Mouse (Mus musculus): Measurements from ENCODE around the gene Clmn. TPM values are rescaled to one million over a fixed set of nuclear protein-coding genes. Genes with fewer than 3 reads are reported as not detected.
"Not testable (repeated sequence)": the region's sequence is repeated elsewhere in the genome, so short reads cannot be mapped to it uniquely, and the experiment has no call there.

The Clmn gene
- total RNA-seq, 1 experiment from 2014 or later, result 14.3 TPM

GRCm38 (mm10) chr12:104751814-104752765 lies 112.8 kb downstream of the Clmn start, which contains the start of gene Dicer1:
Gene Dicer1, minus strand, starts transcription at chr12:104751952.
- DNase-seq, result peak; percentile 99

GRCm38 (mm10) chr12:104751331-104751813 lies 113.5 kb downstream of the Clmn start:
- no peak for DNase-seq

DNA sequence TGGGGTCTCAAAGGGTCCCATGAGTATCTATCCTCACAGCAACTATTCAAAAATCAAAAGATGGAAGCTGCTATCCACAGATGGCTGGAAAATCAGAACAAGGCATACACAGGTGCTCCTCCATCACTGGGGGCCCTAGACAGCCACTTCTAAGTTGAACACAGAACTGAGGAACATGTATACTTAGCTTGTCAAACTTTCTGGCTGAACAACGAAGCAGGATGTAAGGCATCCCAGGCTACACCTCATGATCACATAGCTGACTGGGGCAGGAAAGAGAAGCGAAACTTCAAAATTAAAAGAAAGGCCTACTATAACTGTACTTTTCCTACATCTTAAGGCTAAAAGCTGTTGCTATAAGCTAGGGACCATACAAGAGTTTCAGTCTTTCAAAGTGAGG lies 115.9 kb downstream of the Clmn start:
- DNase-seq, result no peak

GRCm38 (mm10) chr12:104747252-104747651 lies 117.6 kb downstream of the Clmn start:
- no peak for DNase-seq

DNA sequence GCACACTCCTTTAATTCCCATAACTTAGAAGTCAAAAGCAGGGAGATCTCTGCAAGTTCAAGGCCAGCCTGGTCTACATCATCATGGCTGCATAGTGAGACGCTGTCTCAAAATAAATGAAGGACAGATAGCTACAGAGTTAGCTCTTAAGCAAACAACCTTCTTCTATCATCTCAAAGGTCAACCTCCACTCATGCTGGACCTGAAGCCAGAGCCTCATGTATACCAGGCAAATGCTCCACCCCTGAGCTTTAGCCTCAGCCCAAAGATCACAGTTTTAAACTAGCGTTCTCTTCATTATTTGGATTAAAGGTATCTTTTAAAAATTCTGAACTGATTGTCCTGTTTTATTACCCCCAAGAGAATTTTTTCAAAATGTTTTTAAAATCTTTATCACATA lies 118.3 kb downstream of the Clmn start:
- no peak for DNase-seq

- DNase-seq, result no peak
Observed at GRCm38 (mm10) chr12:104743687-104744086, 121.2 kb downstream of the Clmn start.

GRCm38 (mm10) chr12:104742247-104742646 lies 122.6 kb downstream of the Clmn start:
- DNase-seq, result no peak

- DNase-seq, result no peak
Observed at GRCm38 (mm10) chr12:104740841-104741787, 123.8 kb downstream of the Clmn start.

DNA sequence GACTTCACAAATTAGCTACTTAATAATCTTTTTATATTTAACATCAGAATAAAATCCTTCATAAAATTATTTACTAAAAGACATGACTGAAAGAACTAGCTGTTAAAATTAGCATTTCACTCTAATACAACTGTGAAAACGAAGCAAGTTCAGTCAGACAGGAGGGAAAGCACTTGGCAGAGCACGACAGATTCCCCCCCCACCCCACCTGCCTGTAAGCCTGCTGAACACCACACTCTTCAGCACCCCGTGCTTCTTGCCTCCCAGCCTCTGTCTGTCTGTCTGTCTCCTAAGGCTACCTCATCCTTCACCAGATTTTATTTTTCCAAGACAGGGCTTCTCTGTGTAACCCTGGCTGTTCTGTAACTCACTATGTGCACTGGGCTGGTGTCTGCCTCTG lies 125.9 kb downstream of the Clmn start:
- DNase-seq, result no peak

DNA sequence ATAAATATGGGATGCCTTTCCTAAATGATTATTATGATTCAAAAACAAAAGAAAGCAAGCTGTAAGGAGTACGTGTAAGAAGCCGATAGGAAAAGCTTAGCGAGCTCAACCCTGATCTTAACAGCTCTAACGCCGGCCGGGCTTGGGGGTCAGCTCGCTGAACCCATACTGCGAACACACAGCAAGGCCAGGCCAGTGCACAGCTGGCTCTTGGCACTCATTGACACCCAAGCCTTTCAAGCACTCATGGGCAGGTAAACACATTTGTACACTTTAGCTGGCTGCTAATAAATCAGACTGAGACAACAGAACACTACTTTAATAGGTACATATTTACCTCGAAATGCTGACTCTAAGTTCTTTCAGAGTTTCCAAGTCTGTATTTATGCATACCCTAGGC lies 126.4 kb downstream of the Clmn start:
- no peak for DNase-seq

GRCm38 (mm10) chr12:104737666-104738065 lies 127.2 kb downstream of the Clmn start:
- DNase-seq, result no peak

DNA sequence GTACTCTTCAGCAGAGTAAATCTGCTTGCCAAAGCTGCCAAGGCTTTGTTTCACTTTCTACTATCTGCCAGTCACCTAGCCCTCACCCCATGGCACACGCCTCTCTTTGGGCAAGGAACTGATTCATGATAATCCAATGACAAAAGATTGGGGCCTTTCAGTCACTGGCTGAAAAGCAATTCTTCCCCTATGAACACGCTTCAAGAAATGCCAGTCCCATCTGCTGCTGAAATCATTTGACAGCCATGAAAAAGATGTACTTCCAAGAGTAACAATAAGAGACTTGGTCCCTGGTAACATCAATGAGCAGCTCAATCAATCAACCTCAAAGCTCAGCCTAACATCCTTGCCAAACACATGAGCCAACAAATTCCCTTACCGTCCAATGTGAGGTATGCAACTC lies 128.9 kb downstream of the Clmn start:
- DNase-seq, result peak; percentile 34

DNA sequence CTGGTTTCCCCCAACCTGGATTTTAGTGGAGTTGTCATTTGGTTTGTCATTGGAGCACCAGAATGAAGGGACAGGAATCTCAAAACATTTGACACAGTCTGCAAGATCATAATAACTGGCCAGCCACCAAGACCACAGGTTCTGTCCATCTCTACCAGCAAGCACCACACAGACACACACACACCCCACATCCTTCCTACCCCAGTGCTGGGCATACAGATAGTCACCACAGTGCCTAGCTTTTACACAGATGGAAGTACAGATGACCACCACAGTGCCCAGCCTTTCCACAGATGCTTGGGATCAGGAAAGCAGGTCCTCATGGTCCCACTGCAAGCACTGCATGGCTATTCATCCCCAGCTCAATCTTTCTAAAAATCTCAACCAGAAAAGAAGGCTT lies 131.7 kb downstream of the Clmn start:
- no peak for DNase-seq

- DNase-seq, result no peak
Observed at GRCm38 (mm10) chr12:104731782-104732181, 133.1 kb downstream of the Clmn start.

DNA sequence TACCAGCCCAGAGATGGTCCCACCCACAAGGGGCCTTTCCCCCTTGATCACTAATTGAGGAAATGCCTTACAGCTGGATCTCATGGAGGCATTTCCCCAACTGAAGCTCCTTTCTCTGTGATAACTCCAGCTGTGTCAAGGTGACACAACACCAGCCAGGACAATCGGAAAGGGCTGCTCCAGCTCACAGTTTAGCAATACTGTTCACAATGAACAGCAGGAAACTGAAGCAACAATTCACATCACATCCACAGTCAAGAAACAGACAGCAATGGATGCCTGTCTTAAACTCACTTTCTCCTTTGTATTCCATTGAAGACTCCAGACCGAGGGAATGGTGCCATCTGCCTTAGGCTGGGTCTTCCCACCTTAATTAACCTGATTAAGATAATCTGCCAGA lies 138.4 kb downstream of the Clmn start:
- DNase-seq, result not testable (repeated sequence)

DNA sequence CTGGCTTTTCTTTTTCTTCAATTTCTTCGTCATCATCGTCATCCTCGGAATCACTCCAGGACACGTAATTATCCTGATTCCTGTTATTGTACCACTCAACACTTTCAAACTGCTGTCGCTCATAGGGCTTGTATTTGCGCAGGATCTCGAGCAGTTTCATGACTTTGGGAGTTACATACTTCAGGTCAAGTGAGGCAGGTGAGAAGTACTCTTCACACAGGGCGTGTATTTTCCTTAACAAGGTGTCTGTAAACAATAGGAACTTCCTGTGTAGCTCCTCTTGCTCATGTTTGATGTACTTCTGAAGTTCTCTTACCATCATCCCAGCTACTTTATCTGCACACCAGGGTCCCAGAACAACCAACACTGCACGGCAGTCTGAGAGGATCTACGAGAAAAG lies 142.8 kb downstream of the Clmn start:
- no peak for DNase-seq

DNA sequence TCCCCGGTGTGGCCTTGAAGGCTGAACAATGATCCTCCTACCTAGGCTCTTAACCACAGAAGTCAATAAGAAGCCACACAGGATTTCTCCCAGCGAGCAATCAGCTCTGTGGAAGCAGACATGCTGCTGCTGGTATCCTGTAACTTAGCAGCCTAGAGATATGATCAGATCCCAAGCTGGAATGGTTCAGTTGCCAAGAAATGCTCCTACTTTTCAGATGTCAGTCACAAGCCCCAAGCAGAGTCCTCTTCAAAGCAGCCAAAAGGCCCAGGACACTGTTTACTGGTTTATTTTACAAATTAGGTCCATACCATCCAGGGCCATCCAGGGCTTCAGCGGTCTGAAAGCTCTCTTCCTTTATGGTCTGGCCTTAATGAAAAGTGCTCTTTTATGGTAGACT lies 143.9 kb downstream of the Clmn start:
- DNase-seq, result no peak

DNA sequence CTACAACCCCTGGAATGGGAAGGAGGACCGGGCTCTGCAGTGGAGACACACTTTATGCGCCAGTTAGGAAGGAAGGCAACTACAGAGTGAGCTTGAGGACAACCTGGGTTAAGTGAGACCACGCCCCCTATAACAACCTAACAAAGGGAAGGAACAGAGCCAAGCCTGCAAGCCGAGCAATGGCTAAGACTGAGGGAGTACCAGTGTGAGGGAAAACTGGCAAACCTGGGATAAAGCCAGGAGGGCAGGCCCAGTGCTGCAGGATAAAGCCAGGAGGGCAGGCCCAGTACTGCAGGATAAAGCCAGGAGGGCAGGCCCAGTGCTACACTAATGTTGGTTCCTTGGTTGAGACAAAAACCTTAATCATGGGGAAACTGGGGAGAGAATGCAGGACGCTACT lies 145.9 kb downstream of the Clmn start:
- DNase-seq, result peak; percentile 35

- DNase-seq, result no peak
Observed at GRCm38 (mm10) chr12:104716409-104716808, 148.5 kb downstream of the Clmn start.

GRCm38 (mm10) chr12:104715453-104715852 lies 149.4 kb downstream of the Clmn start:
- DNase-seq, result no peak

All from adrenal gland, postnatal 14 days (tissue).